Mouse (Mus musculus) E14TG2a.4 (cell line): ENCODE data around the gene Pxylp1.

Experiments used
- CTCF ChIP-seq: conservative IDR thresholded peaks from 2 replicates; pipeline ENCODE4 v1.5.1; 2014; ENCODE audit warnings: low read length
- NANOG ChIP-seq: IDR thresholded peaks from 2 replicates; pipeline ENCODE4 v1.6.1; 2014; ENCODE audit warnings: borderline replicate concordance, low read length, mixed read lengths
- POU5F1 ChIP-seq: IDR thresholded peaks from 2 replicates; pipeline ENCODE4 v1.6.1; 2014; ENCODE audit warnings: low read length, borderline replicate concordance

GRCm38 (mm10) chr9:96785871-96786342 lies 106.6 kb downstream of the Pxylp1 start:
- TF ChIP-seq CTCF (no peak), NANOG (no peak), POU5F1 (no peak)
